ENCODE assay signal across 8 mouse cellular contexts in genomic region chr2:181863791-181864535, GRCm38 (mm10). TPM values are rescaled to one million over a fixed set of nuclear protein-coding genes. Genes with fewer than 3 reads are reported as not detected.
DNase-seq lines count a peak whose midpoint lies in the region; ATAC-seq and TF ChIP-seq lines count a peak whose summit lies in the region.

Gene Polr3k (plus strand): TSS chr2:181864337.

- no peak for TF ChIP-seq CTCF in heart, adult 2 months (IDR thresholded peaks at IDR 0.05)

- no peaks in the 10 kb centered on the region for H3K9me3 ChIP-seq in embryonic facial prominence, embryonic 14.5 days (ENCODE audit: control insufficient read depth, low read length)
- H3K9me3 ChIP-seq in limb, embryonic 13.5 days = no peaks in the 10 kb centered on the region
- H3K9me3 ChIP-seq in midbrain, embryonic 16.5 days (replicated peaks; ENCODE audit: control insufficient read depth, low read length, poor library complexity, severe bottlenecking) = no peaks in the 10 kb centered on the region

- no peaks in the 10 kb centered on the region for H3K79me2 ChIP-seq in heart, adult 2 months (replicated peaks; ENCODE audit: control insufficient read depth, insufficient read depth, low read length)

- peak; percentile 99 for DNase-seq in 3T3-L1 (ENCODE audit: low read depth, low spot score)
- DNase-seq in adrenal gland, postnatal 4 days (ENCODE audit: low spot score in 2 of 2) = peak; percentile 73 to 85
- DNase-seq in embryonic facial prominence, embryonic 14.5 days (ENCODE audit: low spot score) = peak; percentile 98
- peak; percentile 89 to 95 for DNase-seq in heart, adult 2 months
- DNase-seq in kidney, adult 8-10 months = peak; percentile 95 to 96
- DNase-seq in spleen, postnatal 10 days (ENCODE audit: low spot score in 2 of 2) = peak; percentile 75 to 93

- H3K4me3 ChIP-seq in embryonic facial prominence, embryonic 14.5 days (ENCODE audit: low read depth, low read length) = peak within 1 kb of the TSS; percentile 79
- H3K4me3 ChIP-seq in heart, adult 2 months = peak within 1 kb of the TSS; percentile 65
- H3K4me3 ChIP-seq in limb, embryonic 13.5 days = peak within 1 kb of the TSS; percentile 80
- H3K4me3 ChIP-seq in midbrain, embryonic 16.5 days (ENCODE audit: low read depth, low read length) = peak within 1 kb of the TSS; percentile 78

- H3K4me2 ChIP-seq in embryonic facial prominence, embryonic 14.5 days (ENCODE audit: low read depth, low read length) = peak within 1 kb of the TSS; percentile 90
- peak within 1 kb of the TSS; percentile 81 for H3K4me2 ChIP-seq in limb, embryonic 13.5 days (replicated peaks)
- H3K4me2 ChIP-seq in midbrain, embryonic 16.5 days (ENCODE audit: low read length) = peak within 1 kb of the TSS; percentile 67

- 0 out of 2 replicates have a peak, but pooled peaks have one; percentile 13 for TF ChIP-seq EP300 in heart, adult 2 months (IDR thresholded peaks at IDR 0.05; ENCODE audit: insufficient read depth, low read depth, low read length)

- peak within 1 kb of the TSS; percentile 78 for H3K9ac ChIP-seq in embryonic facial prominence, embryonic 14.5 days (ENCODE audit: low read depth, low read length)
- peak within 1 kb of the TSS; percentile 63 for H3K9ac ChIP-seq in heart, adult 2 months (ENCODE audit: low read depth, low read length)
- peak within 1 kb of the TSS; percentile 82 for H3K9ac ChIP-seq in limb, embryonic 13.5 days
- H3K9ac ChIP-seq in midbrain, embryonic 16.5 days (ENCODE audit: low read depth, low read length) = peak within 1 kb of the TSS; percentile 85

- ATAC-seq in embryonic facial prominence, embryonic 14.5 days (ENCODE audit: low read depth) = peak; percentile 100
- ATAC-seq in limb, embryonic 13.5 days (ENCODE audit: low FRiP score, low read depth) = peak; percentile 100
- ATAC-seq in midbrain, embryonic 16.5 days = peak; percentile 100

- peaks cover 12% of the 10 kb centered on the region for H3K4me1 ChIP-seq in embryonic facial prominence, embryonic 14.5 days (ENCODE audit: control insufficient read depth, insufficient read depth, low read length)
- H3K4me1 ChIP-seq in heart, adult 2 months (ENCODE audit: control insufficient read depth, insufficient read depth, low read length) = peaks cover 2% of the 10 kb centered on the region
- peaks cover 17% of the 10 kb centered on the region for H3K4me1 ChIP-seq in limb, embryonic 13.5 days
- peaks cover 27% of the 10 kb centered on the region for H3K4me1 ChIP-seq in midbrain, embryonic 16.5 days (ENCODE audit: control insufficient read depth, insufficient read depth, low read length)

- intact Hi-C loops in heart, adult 2 months (cut with DNase I) = loop anchor here (2.0 to 10.0 kb wide), 2 partner anchors 25 to 239 kb away; no protein-coding TSS in a partner anchor

- peak within 1 kb of the TSS; percentile 79 for H3K27ac ChIP-seq in embryonic facial prominence, embryonic 14.5 days (replicated peaks; ENCODE audit: low read depth, low read length)
- peak within 1 kb of the TSS; percentile 48 for H3K27ac ChIP-seq in heart, adult 2 months
- peak within 1 kb of the TSS; percentile 70; the same call in 1 of the 2 replicates for H3K27ac ChIP-seq in limb, embryonic 13.5 days
- H3K27ac ChIP-seq in midbrain, embryonic 16.5 days (ENCODE audit: low read length) = peak within 1 kb of the TSS; percentile 92

- H3K27me3 ChIP-seq in embryonic facial prominence, embryonic 14.5 days (replicated peaks; ENCODE audit: control insufficient read depth, insufficient read depth, low read length) = no peaks in the 10 kb centered on the region
- no peaks in the 10 kb centered on the region for H3K27me3 ChIP-seq in heart, adult 2 months (ENCODE audit: control insufficient read depth, insufficient read depth, low read length)
- H3K27me3 ChIP-seq in limb, embryonic 13.5 days = no peaks in the 10 kb centered on the region
- no peaks in the 10 kb centered on the region for H3K27me3 ChIP-seq in midbrain, embryonic 16.5 days (ENCODE audit: control insufficient read depth, insufficient read depth, low read depth, low read length)

- TF ChIP-seq POLR2A in heart, adult 2 months (IDR thresholded peaks at IDR 0.05; ENCODE audit: insufficient read depth, low read depth, low read length) = peak; percentile 83

- peaks cover 17% of the 10 kb centered on the region; the same call in 1 of the 2 replicates for H3K36me3 ChIP-seq in embryonic facial prominence, embryonic 14.5 days (ENCODE audit: control insufficient read depth, insufficient read depth, low read length)
- no peaks in the 10 kb centered on the region; the same call in none of the 2 replicates for H3K36me3 ChIP-seq in heart, adult 2 months (ENCODE audit: control insufficient read depth, insufficient read depth, low read length)
- peaks cover 9% of the 10 kb centered on the region for H3K36me3 ChIP-seq in limb, embryonic 13.5 days
- H3K36me3 ChIP-seq in midbrain, embryonic 16.5 days (ENCODE audit: control insufficient read depth, insufficient read depth, low read length) = peaks cover 2% of the 10 kb centered on the region

- under 1% methylated on average over 35 of the region's 35 CpGs for WGBS in embryonic facial prominence, embryonic 14.5 days
- WGBS in heart, adult 2 months = under 1% methylated on average over 35 of the region's 35 CpGs
- WGBS in limb, embryonic 13.5 days = under 1% methylated on average over 35 of the region's 35 CpGs
- WGBS in midbrain, embryonic 16.5 days = 1% methylated on average over 35 of the region's 35 CpGs

RNA-seq across cellular contexts. Expression of gene Polr3k, which starts in this region (rescaled TPM):
- 10 to 100 TPM; 22.8 to 25.0 TPM for total RNA-seq in adrenal gland, postnatal 4 days (2021)
- 55.1 and 59.1 TPM in 2 replicates for polyA plus RNA-seq in embryonic facial prominence, embryonic 14.5 days (2014; fragmentation: Nextera tagmentation; extraction: Ambion mirVana)
- 1 to 10 TPM; 9.3 to 9.8 TPM for total RNA-seq in heart, adult 2 months (2021)
- 2.9 and 6.8 TPM in 2 replicates for polyA plus RNA-seq in heart, adult 2 months (2012; rRNA removed)
- 79.5 and 81.3 TPM in 2 replicates for polyA plus RNA-seq in limb, embryonic 13.5 days (2015; fragmentation: Nextera tagmentation; extraction: Ambion mirVana)
- 79.4 and 85.3 TPM in 2 replicates for polyA plus RNA-seq in midbrain, embryonic 16.5 days (2015; fragmentation: Nextera tagmentation; extraction: Ambion mirVana)

Comparison
In these comparisons a context has a peak if more than half of its experiments do, and no peak if none do; other contexts are left out.
1. Peak in every context shown above with its lines: DNase-seq, ATAC-seq, H3K4me3 ChIP-seq and H3K27ac ChIP-seq.